Mouse (Mus musculus): ENCODE data around the gene Cep295. TPM values are rescaled to one million over a fixed set of nuclear protein-coding genes. Genes with fewer than 3 reads are reported as not detected.

Cep295 gene
- polyA plus RNA-seq, 2 experiments, result 9.6 to 15.7 TPM

GRCm38 (mm10) chr9:15313633-15314032 is 44.0 kb downstream of the Cep295 start:
- H3K4me3 ChIP-seq (ENCODE audit: insufficient read depth in 1 of 2, low read depth in 2 of 2, low read length in 2 of 2), result no peak overlapping the region
- H3K4me2 ChIP-seq (ENCODE audit: low read depth), result no peak overlapping the region
- peaks cover 80% of the 10 kb centered on the region for H3K36me3 ChIP-seq (replicated peaks; ENCODE audit: control insufficient read depth, insufficient read depth, low read depth)
- no peaks in the 10 kb centered on the region for H3K9me3 ChIP-seq (ENCODE audit: control insufficient read depth, low read length)
- H3K4me1 ChIP-seq (replicated peaks; ENCODE audit: control insufficient read depth in 2 of 2, insufficient read depth in 2 of 2, low read length in 1 of 2), result peaks cover 3 to 5% of the 10 kb centered on the region in 2 experiments
- TF ChIP-seq EP300 (IDR thresholded peaks at IDR 0.05; ENCODE audit: low read depth), result no peak
- no peak for TF ChIP-seq CTCF (IDR thresholded peaks at IDR 0.05; ENCODE audit: low read depth)
- ATAC-seq (ENCODE audit: insufficient read depth), result no peak
- H3K9ac ChIP-seq (replicated peaks), result no peak overlapping the region
- H3K27ac ChIP-seq, result no peak overlapping the region
- DNase-seq (ENCODE audit: low read depth in 3 of 3, low spot score in 3 of 3), result no peak
- WGBS (ENCODE audit: insufficient replicate concordance), result 68% methylated on average over 5 of the region's 5 CpGs
- no peaks in the 10 kb centered on the region for H3K27me3 ChIP-seq (ENCODE audit: control insufficient read depth, insufficient read depth, low read length)

- H3K9me3 ChIP-seq (ENCODE audit: control insufficient read depth, low read length), result no peaks in the 10 kb centered on the region
- H3K27me3 ChIP-seq (ENCODE audit: control insufficient read depth, insufficient read depth, low read length), result no peaks in the 10 kb centered on the region
- no peak for TF ChIP-seq EP300 (IDR thresholded peaks at IDR 0.05; ENCODE audit: low read depth)
- TF ChIP-seq CTCF (IDR thresholded peaks at IDR 0.05; ENCODE audit: low read depth), result no peak
- no peak overlapping the region for H3K27ac ChIP-seq
- peaks cover 5 to 11% of the 10 kb centered on the region in 2 experiments for H3K4me1 ChIP-seq (replicated peaks; ENCODE audit: control insufficient read depth in 2 of 2, insufficient read depth in 2 of 2, low read length in 1 of 2)
- DNase-seq (ENCODE audit: low read depth in 3 of 3, low spot score in 3 of 3) (no peak), ATAC-seq (ENCODE audit: insufficient read depth) (peak; percentile 22; the same call in 1 of the 2 replicates)
- H3K4me2 ChIP-seq (ENCODE audit: low read depth), result no peak overlapping the region
- H3K36me3 ChIP-seq (replicated peaks; ENCODE audit: control insufficient read depth, insufficient read depth, low read depth), result peaks cover 79% of the 10 kb centered on the region
- H3K4me3 ChIP-seq (ENCODE audit: insufficient read depth in 1 of 2, low read depth in 2 of 2, low read length in 2 of 2), result no peak overlapping the region
- 36% methylated on average over 2 of the region's 2 CpGs for WGBS (ENCODE audit: insufficient replicate concordance)
- H3K9ac ChIP-seq (replicated peaks), result no peak overlapping the region
These were observed 45.4 kb downstream of the Cep295 start for GRCm38 (mm10) chr9:15312054-15312735.

GRCm38 (mm10) chr9:15310179-15310578 is 47.4 kb downstream of the Cep295 start:
- Histone ChIP-seq H3K4me2 (ENCODE audit: low read depth) (no peak overlapping the region), H3K36me3 (replicated peaks; ENCODE audit: control insufficient read depth, insufficient read depth, low read depth) (peaks cover 66% of the 10 kb centered on the region), H3K27me3 (ENCODE audit: control insufficient read depth, insufficient read depth, low read length) (no peaks in the 10 kb centered on the region), H3K9ac (replicated peaks) (no peak overlapping the region), H3K4me3 (ENCODE audit: insufficient read depth in 1 of 2, low read depth in 2 of 2, low read length in 2 of 2) (no peak overlapping the region), H3K9me3 (ENCODE audit: control insufficient read depth, low read length) (no peaks in the 10 kb centered on the region), H3K4me1 (replicated peaks; ENCODE audit: control insufficient read depth in 2 of 2, insufficient read depth in 2 of 2, low read length in 1 of 2) (peaks cover 5 to 15% of the 10 kb centered on the region in 2 experiments), H3K27ac (no peak overlapping the region)
- ATAC-seq (ENCODE audit: insufficient read depth) (no peak), DNase-seq (ENCODE audit: low read depth in 3 of 3, low spot score in 3 of 3) (no peak)
- 67% methylated on average over 1 of the region's 1 CpGs for WGBS (ENCODE audit: insufficient replicate concordance)
- TF ChIP-seq EP300 (IDR thresholded peaks at IDR 0.05; ENCODE audit: low read depth), result no peak
- no peak for TF ChIP-seq CTCF (IDR thresholded peaks at IDR 0.05; ENCODE audit: low read depth)

GRCm38 (mm10) chr9:15309425-15309824 is 48.2 kb downstream of the Cep295 start:
- DNase-seq (ENCODE audit: low read depth in 3 of 3, low spot score in 3 of 3) (no peak), ATAC-seq (ENCODE audit: insufficient read depth) (no peak)
- Histone ChIP-seq H3K9ac (replicated peaks) (no peak overlapping the region), H3K4me2 (ENCODE audit: low read depth) (peak overlapping the region; percentile 83), H3K27me3 (ENCODE audit: control insufficient read depth, insufficient read depth, low read length) (no peaks in the 10 kb centered on the region), H3K36me3 (replicated peaks; ENCODE audit: control insufficient read depth, insufficient read depth, low read depth) (peaks cover 59% of the 10 kb centered on the region), H3K4me3 (ENCODE audit: insufficient read depth in 1 of 2, low read depth in 2 of 2, low read length in 2 of 2) (peak overlapping the region in 1 of 2 experiments; percentile 27; a peak in 1 of 4 replicates), H3K27ac (no peak overlapping the region), H3K9me3 (ENCODE audit: control insufficient read depth, low read length) (no peaks in the 10 kb centered on the region), H3K4me1 (replicated peaks; ENCODE audit: control insufficient read depth in 2 of 2, insufficient read depth in 2 of 2, low read length in 1 of 2) (peaks cover 5 to 18% of the 10 kb centered on the region in 2 experiments)
- 56% methylated on average over 4 of the region's 4 CpGs for WGBS (ENCODE audit: insufficient replicate concordance)
- TF ChIP-seq CTCF (IDR thresholded peaks at IDR 0.05; ENCODE audit: low read depth), result no peak
- TF ChIP-seq EP300 (IDR thresholded peaks at IDR 0.05; ENCODE audit: low read depth), result no peak

GRCm38 (mm10) chr9:15308254-15308653 is 49.3 kb downstream of the Cep295 start:
- Histone ChIP-seq H3K27me3 (ENCODE audit: control insufficient read depth, insufficient read depth, low read length) (no peaks in the 10 kb centered on the region), H3K4me1 (replicated peaks; ENCODE audit: control insufficient read depth in 2 of 2, insufficient read depth in 2 of 2, low read length in 1 of 2) (peaks cover 5 to 18% of the 10 kb centered on the region in 2 experiments), H3K9ac (replicated peaks) (no peak overlapping the region), H3K4me3 (ENCODE audit: insufficient read depth in 1 of 2, low read depth in 2 of 2, low read length in 2 of 2) (no peak overlapping the region; a peak in 2 of 4 replicates), H3K36me3 (replicated peaks; ENCODE audit: control insufficient read depth, insufficient read depth, low read depth) (peaks cover 47% of the 10 kb centered on the region), H3K4me2 (ENCODE audit: low read depth) (peak overlapping the region; percentile 83), H3K9me3 (ENCODE audit: control insufficient read depth, low read length) (no peaks in the 10 kb centered on the region), H3K27ac (no peak overlapping the region)
- ATAC-seq (ENCODE audit: insufficient read depth) (no peak), DNase-seq (ENCODE audit: low read depth in 3 of 3, low spot score in 3 of 3) (no peak)
- TF ChIP-seq EP300 (IDR thresholded peaks at IDR 0.05; ENCODE audit: low read depth) (no peak), CTCF (IDR thresholded peaks at IDR 0.05; ENCODE audit: low read depth) (no peak)
- WGBS (ENCODE audit: insufficient replicate concordance), result 26% methylated on average over 2 of the region's 2 CpGs

Data from liver, embryonic 14.5 days (tissue).